Comparison of ENCODE assay signal across 7 mouse cellular contexts in genomic region chr14:104027077-104027899, GRCm38 (mm10).
DNase-seq lines count a peak whose midpoint lies in the region; ATAC-seq and TF ChIP-seq lines count a peak whose summit lies in the region.

No protein-coding gene starts in this region.

- H3K4me1 ChIP-seq in hindbrain, embryonic 11.5 days (replicated peaks; ENCODE audit: control insufficient read depth, insufficient read depth, low read length), result no peaks in the 10 kb centered on the region; the same call in 1 of the 2 replicates

- no peak for DNase-seq in Patski (ENCODE audit: low read depth, low spot score)
- peak; percentile 42 for DNase-seq in c-Kit-positive CD71-negative TER-119-negative erythroid progenitor cells, embryonic 14.5 days (ENCODE audit: low read depth)
- DNase-seq in forelimb bud, embryonic 11.5 days (ENCODE audit: low read depth, low spot score), result peak; percentile 68
- DNase-seq in hindbrain, embryonic 11.5 days (ENCODE audit: low spot score), result peak; percentile 78
- DNase-seq in layer of hippocampus, adult 8-10 months (ENCODE audit: low spot score in 2 of 2), result peak; percentile 23
- DNase-seq in lung, postnatal 36 days, result peak; percentile 61
- peak; percentile 11 to 12 for DNase-seq in right cerebral cortex, postnatal 36 days (ENCODE audit: low spot score in 2 of 2)

- TF ChIP-seq CTCF in Patski (IDR thresholded peaks at IDR 0.05), result peak; percentile 82

- CTCF ChIA-PET in Patski (lab: Charles Lee), result interaction anchor here (0.9 to 1.8 kb wide), 11 partner anchors 9 to 312 kb away, joined by 3 to 6 read pairs (median 3); no protein-coding TSS in a partner anchor

- POLR2A ChIA-PET in Patski (lab: Charles Lee), result no interaction called here

- 22% methylated on average over 17 of the region's 17 CpGs for WGBS in hindbrain, embryonic 11.5 days

- H3K27ac ChIP-seq in hindbrain, embryonic 11.5 days (ENCODE audit: low read depth, low read length), result no peak overlapping the region

- no peak overlapping the region for H3K4me3 ChIP-seq in hindbrain, embryonic 11.5 days (ENCODE audit: low read depth, low read length)

- H3K4me2 ChIP-seq in hindbrain, embryonic 11.5 days (replicated peaks; ENCODE audit: low read depth, low read length), result no peak overlapping the region

- H3K27me3 ChIP-seq in Patski, result peaks cover 11% of the 10 kb centered on the region
- H3K27me3 ChIP-seq in hindbrain, embryonic 11.5 days (ENCODE audit: control insufficient read depth, insufficient read depth, low read length), result no peaks in the 10 kb centered on the region

- peak; percentile 78 for ATAC-seq in Patski
- ATAC-seq in hindbrain, embryonic 11.5 days (ENCODE audit: low FRiP score), result peak; percentile 81

- no peaks in the 10 kb centered on the region for H3K9me3 ChIP-seq in hindbrain, embryonic 11.5 days (ENCODE audit: control insufficient read depth, low read length)

- no peak overlapping the region for H3K9ac ChIP-seq in hindbrain, embryonic 11.5 days (ENCODE audit: low read depth, low read length)

- in situ Hi-C loops in Patski (cut with MboI; ENCODE audit: low pct_unique_long_range_greater_than_20kb), result loop anchor here (25.0 kb wide), 1 partner anchor 1060 kb away; no protein-coding TSS in a partner anchor

- H3K36me3 ChIP-seq in hindbrain, embryonic 11.5 days (ENCODE audit: control insufficient read depth, insufficient read depth, low read length), result no peaks in the 10 kb centered on the region
